Mouse (Mus musculus) hindbrain, embryonic 14.5 days (tissue): ENCODE data around the gene Pla2g6. TPM values are rescaled to one million over a fixed set of nuclear protein-coding genes. Genes with fewer than 3 reads are reported as not detected.

Experiments
- ATAC-seq: fragments of 200-750 bp; cut with Nextera tagmentation; 2 replicates; pipeline ENCODE4 v1.8.0; 2017; ENCODE audit warnings: moderate number of reproducible peaks, mild to moderate bottlenecking, moderate TSS enrichment, moderate library complexity; ENCODE audit not compliant: low FRiP score
- DNase-seq: peaks from one replicate; pipeline ENCODE4 v3.0.0-alpha.2; 2015; ENCODE audit warnings: low spot score
- H3K27ac ChIP-seq: fragments of 300-500 bp; sonication (generic); 2 replicates; pipeline ENCODE4 v1.5.1; 2014; ENCODE audit warnings: mild to moderate bottlenecking, moderate library complexity
- H3K27me3 ChIP-seq: fragments of 300-500 bp; sonication (generic); 2 replicates; pipeline ENCODE4 v1.6.1; 2014; ENCODE audit warnings: mild to moderate bottlenecking, low read length, mixed read lengths; ENCODE audit not compliant: control insufficient read depth, insufficient read depth
- H3K36me3 ChIP-seq: fragments of 300-500 bp; sonication (generic); replicated peaks from 2 replicates; pipeline ENCODE4 v1.6.1; 2014; ENCODE audit not compliant: control insufficient read depth, insufficient read depth
- H3K4me1 ChIP-seq: fragments of 300-500 bp; sonication (generic); replicated peaks from 2 replicates; pipeline ENCODE4 v1.6.1; 2014; ENCODE audit warnings: antibody characterized with exemption, low read length, mixed read lengths; ENCODE audit not compliant: control insufficient read depth, insufficient read depth
- H3K4me2 ChIP-seq: fragments of 300-500 bp; sonication (generic); replicated peaks from 2 replicates; pipeline ENCODE4 v1.6.1; 2014; ENCODE audit warnings: mild to moderate bottlenecking, moderate library complexity
- H3K4me3 ChIP-seq: fragments of 300-500 bp; sonication (generic); replicated peaks from 2 replicates; pipeline ENCODE4 v1.5.1; 2014; ENCODE audit warnings: mild to moderate bottlenecking, low read length
- H3K9ac ChIP-seq: fragments of 300-500 bp; sonication (generic); 2 replicates; pipeline ENCODE4 v1.6.1; 2014
- H3K9me3 ChIP-seq: fragments of 300-500 bp; sonication (generic); 2 replicates; pipeline ENCODE4 v1.6.1; 2016; ENCODE audit warnings: low read length; ENCODE audit not compliant: control insufficient read depth
- WGBS: fragments of 180-500 bp; shearing (Covaris S2); extraction: QIAGEN DNeasy Blood & Tissue Kit; methylation state at CpG from one replicate; pipeline ENCODE4 v1.1.7; 2014; 5-methylcytosine and 5-hydroxymethylcytosine counted together
- polyA plus RNA-seq: library from polyadenylated mRNA; unstranded; fragments of >200 nt; fragmentation: Nextera tagmentation; extraction: Ambion mirVana; gene quantifications from 2 replicates; pipeline ENCODE4 v1.2.1, GENCODE M21; 2014

Pla2g6 gene
- polyA plus RNA-seq, 1 experiment from 2014 or later, result 22.9 TPM

GRCm38 (mm10) chr15:79306043-79306637, 22.1 kb downstream of the Pla2g6 start:
- Histone ChIP-seq H3K4me2 (no peak overlapping the region), H3K27ac (no peak overlapping the region), H3K4me1 (no peaks in the 10 kb centered on the region), H3K9me3 (no peaks in the 10 kb centered on the region), H3K27me3 (no peaks in the 10 kb centered on the region), H3K9ac (no peak overlapping the region), H3K4me3 (no peak overlapping the region), H3K36me3 (peaks cover 18% of the 10 kb centered on the region; the same call in 1 of the 2 replicates)
- ATAC-seq (no peak), DNase-seq (no peak)
- WGBS, result 74% methylated on average over 23 of the region's 23 CpGs

- H3K27ac ChIP-seq, result no peak overlapping the region
- H3K4me1 ChIP-seq, result no peaks in the 10 kb centered on the region
- WGBS, result 62% methylated on average over 5 of the region's 5 CpGs
- H3K4me2 ChIP-seq, result no peak overlapping the region
- no peaks in the 10 kb centered on the region for H3K9me3 ChIP-seq
- no peak overlapping the region for H3K4me3 ChIP-seq
- H3K36me3 ChIP-seq, result peaks cover 13% of the 10 kb centered on the region; the same call in 1 of the 2 replicates
- H3K27me3 ChIP-seq, result no peaks in the 10 kb centered on the region
- DNase-seq, result no peak
- no peak overlapping the region for H3K9ac ChIP-seq
- ATAC-seq, result no peak
Measured at GRCm38 (mm10) chr15:79304832-79305231, 23.4 kb downstream of the Pla2g6 start.

- no peaks in the 10 kb centered on the region for H3K9me3 ChIP-seq
- H3K36me3 ChIP-seq, result peaks cover 13% of the 10 kb centered on the region; the same call in 1 of the 2 replicates
- no peaks in the 10 kb centered on the region for H3K27me3 ChIP-seq
- no peak overlapping the region for H3K27ac ChIP-seq
- WGBS, result 87% methylated on average over 8 of the region's 8 CpGs
- ATAC-seq, result no peak
- H3K9ac ChIP-seq, result no peak overlapping the region
- no peak overlapping the region for H3K4me3 ChIP-seq
- no peaks in the 10 kb centered on the region for H3K4me1 ChIP-seq
- DNase-seq, result no peak
- no peak overlapping the region for H3K4me2 ChIP-seq
Measured at GRCm38 (mm10) chr15:79303725-79304124, 24.5 kb downstream of the Pla2g6 start.

- DNase-seq (no peak), ATAC-seq (no peak)
- Histone ChIP-seq H3K4me3 (no peak overlapping the region), H3K4me1 (no peaks in the 10 kb centered on the region), H3K9me3 (no peaks in the 10 kb centered on the region), H3K4me2 (no peak overlapping the region), H3K27ac (no peak overlapping the region), H3K36me3 (peaks cover 3% of the 10 kb centered on the region; the same call in 1 of the 2 replicates), H3K9ac (no peak overlapping the region), H3K27me3 (no peaks in the 10 kb centered on the region)
- 82% methylated on average over 2 of the region's 2 CpGs for WGBS
Measured at GRCm38 (mm10) chr15:79299563-79300155, 28.5 kb downstream of the Pla2g6 start.

GRCm38 (mm10) chr15:79298553-79298952, 29.6 kb downstream of the Pla2g6 start:
- no peak for ATAC-seq
- WGBS, result 91% methylated on average over 6 of the region's 6 CpGs

GRCm38 (mm10) chr15:79292779-79293178, 35.4 kb downstream of the Pla2g6 start:
- no peak for DNase-seq
- Histone ChIP-seq H3K27ac (no peak overlapping the region), H3K4me1 (no peaks in the 10 kb centered on the region), H3K36me3 (no peaks in the 10 kb centered on the region), H3K4me2 (no peak overlapping the region), H3K9me3 (no peaks in the 10 kb centered on the region), H3K27me3 (no peaks in the 10 kb centered on the region), H3K4me3 (no peak overlapping the region), H3K9ac (no peak overlapping the region)
- 90% methylated on average over 9 of the region's 9 CpGs for WGBS
- ATAC-seq, result no peak

More at GRCm38 (mm10) chr15:79298553-79298952, 29.6 kb downstream of the Pla2g6 start:
- no peak overlapping the region for H3K4me2 ChIP-seq
- H3K36me3 ChIP-seq, result peaks cover 3% of the 10 kb centered on the region; the same call in 1 of the 2 replicates
- no peaks in the 10 kb centered on the region for H3K27me3 ChIP-seq
- H3K27ac ChIP-seq, result no peak overlapping the region
- no peaks in the 10 kb centered on the region for H3K4me1 ChIP-seq
- no peaks in the 10 kb centered on the region for H3K9me3 ChIP-seq
- no peak overlapping the region for H3K9ac ChIP-seq
- DNase-seq, result no peak
- H3K4me3 ChIP-seq, result no peak overlapping the region

GRCm38 (mm10) chr15:79290340-79290739, 37.9 kb downstream of the Pla2g6 start:
- 79% methylated on average over 3 of the region's 3 CpGs for WGBS
- DNase-seq (no peak), ATAC-seq (no peak)
- H3K9ac ChIP-seq, result no peak overlapping the region
- peaks cover 17% of the 10 kb centered on the region for H3K36me3 ChIP-seq
- H3K9me3 ChIP-seq, result no peaks in the 10 kb centered on the region
- H3K4me2 ChIP-seq, result no peak overlapping the region
- no peaks in the 10 kb centered on the region for H3K4me1 ChIP-seq
- H3K27ac ChIP-seq, result no peak overlapping the region
- no peak overlapping the region for H3K4me3 ChIP-seq
- no peaks in the 10 kb centered on the region for H3K27me3 ChIP-seq

- WGBS, result 90% methylated on average over 12 of the region's 12 CpGs
Measured at GRCm38 (mm10) chr15:79289441-79289840, 38.7 kb downstream of the Pla2g6 start.

GRCm38 (mm10) chr15:79288387-79288786, 39.8 kb downstream of the Pla2g6 start:
- Histone ChIP-seq H3K27me3 (no peaks in the 10 kb centered on the region), H3K36me3 (peaks cover 17% of the 10 kb centered on the region), H3K27ac (no peak overlapping the region), H3K9me3 (no peaks in the 10 kb centered on the region), H3K9ac (no peak overlapping the region), H3K4me1 (no peaks in the 10 kb centered on the region), H3K4me2 (no peak overlapping the region), H3K4me3 (no peak overlapping the region)
- DNase-seq, result no peak
- 88% methylated on average over 3 of the region's 3 CpGs for WGBS
- ATAC-seq, result no peak

More at GRCm38 (mm10) chr15:79289441-79289840, 38.7 kb downstream of the Pla2g6 start:
- H3K4me1 ChIP-seq, result no peaks in the 10 kb centered on the region
- ATAC-seq (no peak), DNase-seq (no peak)
- H3K4me2 ChIP-seq, result no peak overlapping the region
- no peaks in the 10 kb centered on the region for H3K27me3 ChIP-seq
- H3K4me3 ChIP-seq, result no peak overlapping the region
- H3K27ac ChIP-seq, result no peak overlapping the region
- H3K9ac ChIP-seq, result no peak overlapping the region
- H3K9me3 ChIP-seq, result no peaks in the 10 kb centered on the region
- peaks cover 17% of the 10 kb centered on the region for H3K36me3 ChIP-seq
